Mouse (Mus musculus) forebrain, embryonic 10.5 days (tissue): ENCODE results near the gene Muc3a. TPM values are rescaled to one million over a fixed set of nuclear protein-coding genes. Genes with fewer than 3 reads are reported as not detected.

Source experiments
- DNase-seq: peaks from one replicate; pipeline ENCODE4 v3.0.0-alpha.2; 2017; ENCODE audit warnings: low spot score; ENCODE audit errors: extremely low spot score
- H3K27ac ChIP-seq: fragments of 300-500 bp; sonication (generic); 2 replicates; pipeline ENCODE4 v1.5.1; 2016; ENCODE audit warnings: mild to moderate bottlenecking
- H3K27me3 ChIP-seq: fragments of 300-500 bp; sonication (generic); 2 replicates; pipeline ENCODE4 v1.6.1; 2016; ENCODE audit warnings: mild to moderate bottlenecking; ENCODE audit not compliant: poor library complexity, severe bottlenecking
- H3K36me3 ChIP-seq: fragments of 300-500 bp; sonication (generic); replicated peaks from 2 replicates; pipeline ENCODE4 v1.6.1; 2016; ENCODE audit warnings: mild to moderate bottlenecking, moderate library complexity
- H3K4me1 ChIP-seq: fragments of 300-500 bp; sonication (generic); 2 replicates; pipeline ENCODE4 v1.6.1; 2016
- H3K4me3 ChIP-seq: fragments of 300-500 bp; sonication (generic); 2 replicates; pipeline ENCODE4 v1.5.1; 2016; ENCODE audit warnings: mild to moderate bottlenecking, moderate library complexity
- H3K9me3 ChIP-seq: fragments of 300-500 bp; sonication (generic); 2 replicates; pipeline ENCODE4 v1.6.1; 2016; ENCODE audit warnings: mild to moderate bottlenecking, moderate library complexity
- WGBS: fragments of 180-500 bp; shearing (Covaris S2); methylation state at CpG from one replicate; pipeline ENCODE4 v1.1.7; 2016; 5-methylcytosine and 5-hydroxymethylcytosine counted together
- polyA plus RNA-seq: library from polyadenylated mRNA; unstranded; fragments of >200 nt; fragmentation: Nextera tagmentation; extraction: Ambion mirVana; gene quantifications from 2 replicates; pipeline ENCODE4 v1.2.1, GENCODE M21; 2016

Gene Muc3a
- polyA plus RNA-seq, 1 experiment from 2014 or later = not detected

DNA sequence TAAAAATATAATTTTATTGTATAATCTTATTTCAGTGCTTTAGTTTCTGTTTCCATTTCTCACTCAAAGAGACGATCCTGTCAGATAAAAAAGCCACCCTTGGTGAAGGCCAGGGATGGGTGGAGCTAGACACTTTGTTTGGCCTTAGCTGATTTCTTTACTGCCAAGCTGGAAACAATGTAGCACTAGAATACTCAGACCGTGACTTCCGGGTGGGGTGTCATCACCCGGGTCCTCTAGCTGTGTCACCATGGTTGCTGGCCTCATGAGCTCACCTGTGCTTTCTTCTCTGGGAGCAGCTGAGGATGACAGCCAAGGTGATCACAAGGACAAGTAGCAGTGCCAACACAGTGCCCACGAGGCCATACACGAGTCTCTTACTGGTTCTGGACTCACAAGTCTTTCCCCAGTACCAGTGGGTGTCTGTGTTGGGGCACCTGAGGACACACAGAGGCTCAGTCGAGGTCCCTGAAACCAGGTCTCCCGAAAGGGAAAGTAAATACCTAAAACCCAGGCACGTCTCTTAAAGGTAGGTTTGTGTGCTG lies 41.3 kb downstream of the Muc3a start:
- Histone ChIP-seq H3K27me3 (no peaks in the 10 kb centered on the region), H3K4me1 (no peaks in the 10 kb centered on the region), H3K36me3 (no peaks in the 10 kb centered on the region), H3K27ac (no peak overlapping the region), H3K9me3 (no peaks in the 10 kb centered on the region), H3K4me3 (no peak overlapping the region)
- DNase-seq = no peak
- 81% methylated on average over 9 of the region's 9 CpGs for WGBS

DNA sequence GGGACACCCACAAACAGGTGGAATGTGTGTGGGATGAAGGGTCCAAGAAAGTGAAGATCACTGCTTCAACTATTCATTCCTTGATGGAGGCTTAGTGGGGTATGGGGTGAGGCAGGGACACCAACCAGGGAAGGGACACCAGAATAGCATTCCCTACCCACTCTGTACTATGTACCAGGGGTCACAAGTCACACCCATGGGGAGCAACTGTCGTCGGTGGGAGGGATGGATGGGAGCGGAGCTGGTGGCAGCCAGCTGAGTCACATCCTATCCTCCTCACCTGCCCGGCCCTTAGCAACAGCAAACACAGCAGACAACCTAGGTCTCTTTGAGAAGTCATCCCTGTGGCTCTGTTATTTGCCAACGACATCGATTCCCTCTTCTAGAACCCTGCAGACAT lies 44.6 kb downstream of the Muc3a start:
- no peaks in the 10 kb centered on the region for H3K9me3 ChIP-seq
- WGBS = 78% methylated on average over 6 of the region's 6 CpGs
- no peak for DNase-seq
- H3K27ac ChIP-seq = no peak overlapping the region
- H3K27me3 ChIP-seq = no peaks in the 10 kb centered on the region
- H3K4me1 ChIP-seq = no peaks in the 10 kb centered on the region
- no peak overlapping the region for H3K4me3 ChIP-seq
- no peaks in the 10 kb centered on the region for H3K36me3 ChIP-seq

GRCm38 (mm10) chr5:137166012-137166411 lies 46.2 kb downstream of the Muc3a start:
- DNase-seq = no peak
- H3K4me1 ChIP-seq = no peaks in the 10 kb centered on the region
- H3K36me3 ChIP-seq = no peaks in the 10 kb centered on the region
- H3K27ac ChIP-seq = no peak overlapping the region
- H3K27me3 ChIP-seq = no peaks in the 10 kb centered on the region
- H3K4me3 ChIP-seq = no peak overlapping the region
- WGBS = 79% methylated on average over 9 of the region's 9 CpGs
- H3K9me3 ChIP-seq = no peaks in the 10 kb centered on the region

GRCm38 (mm10) chr5:137161853-137162252 lies 50.3 kb downstream of the Muc3a start:
- 75% methylated on average over 4 of the region's 4 CpGs for WGBS
- no peak overlapping the region for H3K4me3 ChIP-seq
- peaks cover 11% of the 10 kb centered on the region for H3K9me3 ChIP-seq
- H3K27ac ChIP-seq = no peak overlapping the region
- H3K27me3 ChIP-seq = no peaks in the 10 kb centered on the region
- no peak for DNase-seq
- H3K4me1 ChIP-seq = no peaks in the 10 kb centered on the region
- no peaks in the 10 kb centered on the region for H3K36me3 ChIP-seq

DNA sequence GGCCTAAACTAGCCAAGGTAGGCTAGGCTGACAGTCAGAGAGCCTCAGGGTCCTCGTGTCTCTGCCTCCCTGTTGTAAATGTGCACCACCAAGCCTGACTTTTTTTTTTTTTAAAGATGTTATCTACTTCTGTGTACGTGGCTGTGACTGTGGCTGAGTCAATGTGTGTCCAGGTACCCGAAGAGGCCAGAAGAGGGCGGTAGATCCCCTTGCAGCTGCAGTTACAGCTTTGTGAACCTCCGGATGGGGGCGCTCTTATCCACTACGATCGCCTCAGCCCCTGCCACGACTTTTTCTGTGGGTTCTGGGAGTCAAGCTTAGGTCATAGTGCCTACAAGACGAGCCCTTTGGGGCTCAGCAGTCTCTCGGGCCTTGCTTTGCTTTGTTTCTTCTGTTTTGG lies 52.7 kb downstream of the Muc3a start:
- Histone ChIP-seq H3K36me3 (no peaks in the 10 kb centered on the region), H3K27ac (no peak overlapping the region), H3K4me3 (no peak overlapping the region), H3K4me1 (no peaks in the 10 kb centered on the region), H3K27me3 (no peaks in the 10 kb centered on the region), H3K9me3 (peaks cover 26% of the 10 kb centered on the region)
- DNase-seq = no peak
- WGBS = 40% methylated on average over 11 of the region's 11 CpGs

Other genes starting within 250 kb of the Muc3a start
- gene Cldn15, start 245.8 kb downstream of the Muc3a start, polyA plus RNA-seq = 0.35 and 0.52 TPM in 2 replicates
- gene Plod3, start 225.4 kb downstream of the Muc3a start, polyA plus RNA-seq = 35.7 and 40.7 TPM in 2 replicates
- 102 and 107 TPM in 2 replicates for gene Znhit1, start 224.4 kb downstream of the Muc3a start, polyA plus RNA-seq
- gene Vgf, start 186.0 kb downstream of the Muc3a start, polyA plus RNA-seq = 0.35 TPM in 1 of 2 replicates, not detected in the other
- 195 and 198 TPM in 2 replicates for gene Ap1s1, start 166.3 kb downstream of the Muc3a start, polyA plus RNA-seq
- gene Serpine1, start 140.1 kb downstream of the Muc3a start, polyA plus RNA-seq = 0.10 and 0.17 TPM in 2 replicates
- 4.6 and 5.0 TPM in 2 replicates for gene Trim56, start 96.2 kb downstream of the Muc3a start, polyA plus RNA-seq
- not detected in 2 replicates for gene Muc3, start 63.1 kb downstream of the Muc3a start, polyA plus RNA-seq
- 1.9 and 2.3 TPM in 2 replicates for gene Ache, start 75.1 kb upstream of the Muc3a start, polyA plus RNA-seq
- 10.3 and 10.4 TPM in 2 replicates for gene Ufsp1, start 82.2 kb upstream of the Muc3a start, polyA plus RNA-seq
- gene Srrt, start 95.3 kb upstream of the Muc3a start, polyA plus RNA-seq = 205 and 209 TPM in 2 replicates
- gene Trip6, start 102.0 kb upstream of the Muc3a start, polyA plus RNA-seq = 70.3 and 73.0 TPM in 2 replicates
- 10.6 and 11.8 TPM in 2 replicates for gene Slc12a9, start 121.2 kb upstream of the Muc3a start, polyA plus RNA-seq
- gene Ephb4, start 137.7 kb upstream of the Muc3a start, polyA plus RNA-seq = 31.9 and 33.5 TPM in 2 replicates